Mouse (Mus musculus) adrenal gland (tissue): ENCODE data around the gene Ptprj.

Source experiments
- intact Hi-C: fragments of 180-260 bp; cut with DNase I; formaldehyde crosslinking; loops from one replicate; pipeline ENCODE4 v1.15.1; 2025

The Ptprj gene

DNA sequence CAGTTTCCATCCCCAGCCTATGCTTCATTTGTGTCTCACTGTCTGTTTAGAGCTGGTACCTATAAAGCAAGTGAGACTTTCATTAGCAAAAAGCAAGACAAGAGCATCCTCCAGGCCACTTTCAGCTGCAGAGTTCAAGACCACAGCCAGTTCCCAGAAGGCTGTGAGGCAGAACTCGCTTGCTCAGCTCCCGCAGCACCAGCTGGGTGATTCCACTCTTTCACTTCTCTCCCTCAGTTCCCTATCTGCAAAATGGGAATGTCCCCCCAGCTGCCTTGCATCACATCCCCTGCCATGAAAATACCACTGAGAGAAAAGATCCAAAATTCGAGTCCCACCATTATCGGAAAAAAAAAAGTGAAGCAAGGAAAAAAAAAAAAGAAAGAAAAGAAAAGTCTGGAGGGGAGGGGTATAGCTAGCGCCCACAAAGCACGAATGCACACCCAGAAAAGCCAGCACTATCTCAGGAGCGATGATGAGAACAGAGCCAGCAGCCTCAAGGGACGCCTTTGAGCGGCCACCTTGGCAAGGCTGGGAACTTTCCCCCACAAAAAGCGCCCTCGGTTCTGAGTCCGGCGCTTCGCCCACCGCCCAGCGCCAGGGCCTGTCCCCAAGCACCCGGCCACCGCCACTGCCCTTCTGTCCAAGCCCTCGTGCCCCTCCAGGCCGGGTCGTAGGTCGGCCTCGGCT lies 1.3 kb downstream of the Ptprj start:
- intact Hi-C loops = loop anchor here (10.0 kb wide), 1 partner anchor 104 kb away; no protein-coding TSS in a partner anchor

DNA sequence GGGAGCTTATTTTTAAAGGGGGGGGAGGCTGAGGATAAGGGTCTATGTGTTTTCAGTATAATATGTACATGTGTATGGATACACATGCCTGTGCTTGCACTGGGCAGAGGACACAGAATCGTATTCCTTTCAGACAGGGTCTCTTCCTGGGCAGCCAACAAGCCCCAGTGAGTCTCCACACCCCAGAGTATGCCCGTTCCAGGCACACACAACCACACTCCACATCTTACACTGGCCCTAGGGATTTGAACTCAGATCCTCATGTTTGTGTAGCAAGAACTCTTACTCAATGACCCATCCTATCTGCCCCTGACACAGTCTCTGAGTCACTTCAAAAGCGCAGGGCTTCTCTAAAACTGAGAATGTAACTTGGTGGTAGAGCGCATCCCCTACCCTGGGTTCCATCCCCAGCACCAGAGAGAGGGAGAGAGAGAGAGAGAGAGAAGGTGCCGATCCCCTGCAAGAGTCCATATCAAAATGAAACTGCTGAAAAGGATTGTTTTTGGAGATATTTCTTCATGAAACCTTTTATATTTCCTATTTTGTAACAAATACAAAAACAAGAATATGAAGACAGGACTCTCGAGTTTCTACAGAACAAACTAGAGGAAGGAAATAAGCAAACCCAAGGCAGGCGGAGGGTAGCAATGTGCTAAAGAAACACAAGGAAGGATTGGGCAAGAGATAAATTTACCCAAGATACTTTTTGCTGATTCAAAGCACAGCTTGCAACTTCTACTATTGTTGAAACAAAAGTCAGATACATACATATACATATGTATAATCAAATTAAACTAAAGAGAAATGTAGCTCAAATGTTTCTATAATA lies 2.8 kb downstream of the Ptprj start:
- intact Hi-C loops = loop anchor here (10.0 kb wide), 1 partner anchor 103 kb away; no protein-coding TSS in a partner anchor

DNA sequence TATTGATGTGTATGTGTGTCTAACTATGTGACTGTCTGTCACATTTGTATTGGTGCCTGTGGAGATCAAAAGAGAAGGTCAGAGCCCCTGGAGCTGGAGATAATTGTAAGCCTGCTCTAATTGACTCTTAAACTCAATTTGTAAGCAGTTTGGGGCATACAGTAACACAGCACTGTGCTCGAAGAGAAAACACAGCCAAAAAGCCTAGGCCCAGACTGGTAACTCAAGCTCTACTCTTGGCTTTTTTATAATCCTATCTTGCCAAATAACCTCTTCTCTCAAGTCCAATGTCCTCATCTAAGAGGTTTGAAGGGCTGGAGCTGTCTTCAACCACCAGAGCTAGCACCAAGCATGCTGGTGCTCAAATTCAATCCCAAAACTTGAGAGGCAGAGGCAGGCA lies 3.5 kb downstream of the Ptprj start:
- intact Hi-C loops = loop anchor here (10.0 kb wide), 1 partner anchor 102 kb away; no protein-coding TSS in a partner anchor

DNA sequence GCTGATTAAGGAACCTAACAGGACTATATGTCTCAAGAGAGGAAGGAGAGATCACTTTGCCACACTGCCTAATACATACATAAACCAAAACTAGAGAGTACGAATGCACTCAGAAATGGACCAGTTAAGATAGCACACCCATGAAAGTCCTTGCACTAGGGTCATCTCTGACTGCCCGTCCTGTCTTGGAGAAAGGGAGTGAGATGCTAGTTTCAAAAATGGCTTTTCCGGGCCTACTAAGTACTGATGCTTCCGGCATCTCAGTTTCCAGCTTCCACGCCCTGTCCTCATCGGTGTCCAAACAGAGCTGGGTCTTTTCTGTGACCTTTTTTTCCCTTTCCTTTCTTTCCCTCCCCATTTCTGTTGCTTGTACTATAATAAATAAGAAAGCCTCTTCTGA lies 4.0 kb downstream of the Ptprj start:
- intact Hi-C loops = loop anchor here (10.0 kb wide), 1 partner anchor 102 kb away; no protein-coding TSS in a partner anchor

DNA sequence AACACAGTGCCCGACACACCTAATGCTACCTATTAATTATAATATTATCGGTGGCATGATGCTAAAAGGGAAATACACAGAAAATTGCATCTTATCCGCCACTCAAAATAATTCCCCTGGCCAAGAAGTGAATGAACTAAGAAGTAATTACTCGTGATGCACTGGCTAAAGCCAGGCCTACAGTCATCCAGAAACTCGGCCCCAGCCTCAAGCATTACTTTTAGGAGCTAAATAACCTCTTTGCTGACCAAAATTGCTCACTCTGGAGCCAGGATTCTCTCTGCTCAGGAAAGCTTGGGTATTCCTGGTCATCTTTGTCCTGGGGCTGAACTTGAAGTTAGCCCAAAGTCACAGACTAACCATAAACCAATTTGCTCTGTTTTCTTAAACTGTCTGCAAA lies 4.7 kb downstream of the Ptprj start:
- intact Hi-C loops = loop anchor here (10.0 kb wide), 1 partner anchor 101 kb away; no protein-coding TSS in a partner anchor

DNA sequence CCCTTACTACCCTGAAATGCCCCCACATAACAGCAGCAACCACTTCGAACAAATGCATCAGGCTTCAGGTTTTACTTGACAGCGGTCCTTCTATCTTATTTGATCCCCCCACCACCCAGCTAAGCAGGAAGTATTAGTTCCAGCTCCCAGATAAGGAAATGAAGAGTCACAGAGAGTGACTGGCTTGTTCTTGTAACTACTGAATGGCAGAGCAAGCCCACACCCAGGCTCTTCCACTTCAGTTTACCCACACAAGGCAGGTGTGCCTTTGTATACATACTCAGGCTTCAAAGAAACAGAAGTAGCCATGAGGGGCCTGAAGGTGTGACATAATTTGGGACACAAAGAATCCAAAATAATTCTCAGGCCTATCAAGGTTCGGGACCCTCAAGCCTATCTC lies 5.3 kb downstream of the Ptprj start:
- intact Hi-C loops = loop anchor here (10.0 kb wide), 1 partner anchor 100 kb away; no protein-coding TSS in a partner anchor

DNA sequence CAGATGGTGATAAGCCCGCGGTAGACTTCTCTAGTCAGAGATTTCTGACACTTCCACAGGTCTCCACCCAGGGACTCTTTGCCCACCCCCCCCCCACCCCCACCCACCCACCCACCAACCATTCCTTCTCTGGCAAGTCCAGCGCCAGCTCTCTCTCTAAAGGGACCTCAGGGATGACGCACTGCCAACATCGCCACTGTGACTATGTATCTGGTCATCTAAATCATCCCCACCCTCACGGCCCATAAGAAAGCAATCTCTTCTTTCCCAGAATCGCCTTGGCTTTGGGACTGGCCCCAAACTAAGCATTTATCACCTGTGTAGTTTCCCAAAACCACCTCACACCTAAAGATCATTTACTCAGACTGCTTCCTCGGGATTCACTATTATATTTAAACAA lies 5.9 kb downstream of the Ptprj start:
- intact Hi-C loops = loop anchor here (10.0 kb wide), 1 partner anchor 100 kb away; no protein-coding TSS in a partner anchor

DNA sequence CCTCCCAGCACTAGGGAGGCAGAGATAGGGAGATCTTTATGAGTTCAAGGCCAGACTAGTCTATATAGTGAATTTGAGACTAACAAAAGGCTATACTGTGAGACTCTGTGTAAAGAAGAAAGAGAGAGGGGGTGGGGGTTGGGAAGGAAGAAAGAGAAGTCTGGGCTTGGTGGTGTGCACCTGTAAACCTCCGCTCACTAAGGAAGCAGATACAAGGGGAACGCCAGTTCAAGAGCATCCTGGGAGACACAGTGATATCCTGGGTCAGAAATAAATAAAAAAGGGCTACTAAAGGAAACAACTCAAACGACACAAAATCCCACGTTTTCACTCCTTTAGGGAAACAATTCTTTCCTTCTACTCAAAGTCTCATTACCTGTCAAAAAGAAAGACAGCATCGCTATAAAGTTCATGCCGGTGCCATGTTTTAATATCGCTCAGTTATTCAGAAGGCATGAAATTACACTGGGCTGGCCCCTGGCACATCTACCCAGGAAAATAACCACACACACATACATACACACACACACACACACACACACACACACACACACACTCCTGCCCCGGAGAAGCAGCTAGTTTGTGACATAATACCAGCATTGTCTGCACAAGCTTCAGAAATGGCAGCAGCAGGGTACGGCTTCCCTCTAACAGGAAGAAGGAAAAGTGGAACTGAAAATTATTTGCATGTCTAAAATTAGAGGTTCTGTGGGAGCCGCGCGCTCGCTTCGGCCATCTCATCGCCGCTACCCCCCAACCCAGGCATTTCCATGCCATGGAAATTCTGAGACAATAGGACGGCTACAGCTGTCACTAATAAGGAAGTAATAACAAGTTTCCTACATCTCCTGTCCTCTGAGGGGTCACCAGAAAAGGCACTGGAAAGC lies 6.6 kb downstream of the Ptprj start:
- intact Hi-C loops = loop anchor here (10.0 kb wide), 1 partner anchor 99 kb away; no protein-coding TSS in a partner anchor

DNA sequence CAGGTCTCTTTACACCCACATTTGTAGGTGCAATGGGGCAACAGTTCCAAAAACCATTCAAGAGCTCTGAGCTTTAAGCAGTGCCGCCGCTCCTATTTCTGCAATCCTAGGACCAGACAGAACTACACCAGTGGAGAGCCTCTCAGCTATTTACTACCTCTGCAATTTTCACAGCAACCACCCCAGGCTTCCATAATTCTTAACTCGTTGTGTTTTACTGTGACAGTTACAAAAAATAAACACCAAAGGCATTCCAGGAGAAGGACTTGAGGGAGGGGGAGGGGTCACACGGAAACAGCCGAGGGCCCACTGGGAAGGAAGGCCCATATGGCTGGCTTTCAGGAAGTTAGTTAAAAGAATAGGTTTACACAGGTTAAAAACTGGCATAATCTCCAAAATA lies 8.3 kb downstream of the Ptprj start:
- intact Hi-C loops = loop anchor here (10.0 kb wide), 1 partner anchor 97 kb away; no protein-coding TSS in a partner anchor

DNA sequence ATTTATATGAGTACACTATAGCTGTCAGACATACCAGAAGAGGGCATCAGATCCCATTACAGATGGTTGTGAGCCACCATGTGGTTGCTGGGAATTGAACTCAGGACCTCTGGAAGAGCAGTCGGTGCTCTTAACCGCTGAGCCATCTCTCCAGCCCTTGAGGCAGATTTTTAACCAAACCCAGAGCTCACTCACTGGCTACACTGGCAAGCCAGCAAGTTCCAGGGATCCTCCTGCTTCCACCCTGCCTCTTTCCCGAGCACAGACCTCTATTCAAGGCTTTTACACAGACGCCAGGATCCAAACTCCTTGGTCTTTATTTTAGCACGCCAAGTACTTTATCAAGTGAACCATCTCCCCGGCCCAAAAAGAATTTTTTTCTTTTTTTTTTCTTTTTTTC lies 9.0 kb downstream of the Ptprj start:
- intact Hi-C loops = loop anchor here (10.0 kb wide), 1 partner anchor 97 kb away; no protein-coding TSS in a partner anchor

DNA sequence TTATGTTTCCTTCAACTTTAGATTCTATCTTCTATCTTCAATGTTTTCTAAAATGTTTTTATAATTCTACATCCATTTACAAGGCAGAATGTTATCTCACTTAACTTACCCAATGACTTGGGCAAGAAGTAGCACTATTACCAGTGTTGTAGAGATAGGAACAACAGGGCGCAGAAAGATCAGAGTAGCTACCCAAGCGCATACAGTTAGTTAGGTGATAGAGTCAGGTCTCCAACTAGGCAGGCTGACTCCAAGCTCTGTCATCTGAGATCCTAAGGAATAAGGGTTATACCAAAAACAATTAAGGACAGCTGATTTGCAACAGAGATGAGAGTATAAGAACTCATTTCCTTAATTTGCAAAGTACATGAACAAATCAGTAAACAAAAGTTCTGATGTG lies 9.6 kb downstream of the Ptprj start:
- intact Hi-C loops = loop anchor here (10.0 kb wide), 1 partner anchor 96 kb away; no protein-coding TSS in a partner anchor

DNA sequence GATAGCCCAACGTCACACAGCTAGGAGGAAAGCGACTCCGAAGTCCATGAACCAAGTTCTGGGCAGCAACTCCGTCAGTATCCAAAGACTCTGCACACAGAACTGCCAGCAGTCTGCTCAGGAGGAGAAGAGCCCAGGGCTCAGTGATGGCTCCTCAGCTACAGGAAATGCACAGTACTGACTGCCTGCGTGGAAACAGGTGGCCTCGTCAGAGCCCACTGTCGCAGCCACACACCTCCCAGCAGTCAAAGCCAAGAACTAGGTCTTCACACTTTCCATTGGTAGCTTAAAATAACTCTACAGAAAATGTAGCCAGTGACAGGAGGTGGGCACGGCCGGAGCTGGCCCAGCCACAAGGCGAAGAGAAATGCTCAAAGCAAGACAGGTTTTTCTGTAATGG lies 10.2 kb downstream of the Ptprj start:
- intact Hi-C loops = loop anchor here (10.0 kb wide), 1 partner anchor 95 kb away; no protein-coding TSS in a partner anchor

DNA sequence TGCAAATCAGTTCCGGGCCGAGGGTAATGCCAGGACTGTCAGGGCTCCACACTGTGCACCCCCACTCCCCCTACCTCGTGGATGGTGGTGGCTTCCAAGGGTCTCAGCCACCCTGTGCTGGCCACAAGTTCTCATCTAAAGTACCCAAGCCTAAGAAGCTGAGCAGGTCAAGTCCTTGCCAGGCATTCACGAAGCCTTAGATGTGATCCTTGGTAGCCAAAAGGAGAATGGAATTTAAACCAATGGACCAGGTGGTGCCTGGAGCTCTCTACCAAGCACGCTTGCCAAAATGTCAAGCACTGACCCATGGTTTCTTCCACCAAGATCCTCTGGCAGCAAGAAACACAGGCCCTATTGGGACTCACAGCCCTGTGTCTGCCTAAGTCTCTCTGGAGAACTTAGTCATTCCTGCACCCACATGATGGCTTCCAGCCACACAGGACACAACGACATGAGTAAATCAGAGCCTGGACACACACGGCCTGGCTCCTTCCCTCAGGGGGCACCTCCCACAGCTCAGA lies 11.4 kb downstream of the Ptprj start:
- intact Hi-C loops = no loop called here

DNA sequence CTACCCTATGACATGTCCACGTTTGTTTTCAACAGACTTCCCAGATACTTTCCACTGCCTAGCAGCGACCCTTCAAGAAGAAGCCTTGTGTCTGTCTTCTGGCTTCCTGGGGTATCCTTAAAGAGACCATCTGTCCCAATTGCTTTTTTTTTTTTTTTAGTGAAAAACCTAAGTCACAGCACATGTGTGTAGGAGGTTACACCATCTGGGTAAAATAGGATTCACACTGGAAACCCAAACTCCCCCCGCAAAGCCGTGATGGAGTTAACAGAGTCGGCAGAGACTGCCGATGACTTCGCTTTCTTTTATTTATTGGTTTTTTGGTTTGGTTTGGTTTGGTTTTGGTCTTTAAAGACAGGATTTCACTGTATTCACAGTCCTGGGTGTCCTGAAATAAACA lies 12.4 kb downstream of the Ptprj start:
- intact Hi-C loops = no loop called here

DNA sequence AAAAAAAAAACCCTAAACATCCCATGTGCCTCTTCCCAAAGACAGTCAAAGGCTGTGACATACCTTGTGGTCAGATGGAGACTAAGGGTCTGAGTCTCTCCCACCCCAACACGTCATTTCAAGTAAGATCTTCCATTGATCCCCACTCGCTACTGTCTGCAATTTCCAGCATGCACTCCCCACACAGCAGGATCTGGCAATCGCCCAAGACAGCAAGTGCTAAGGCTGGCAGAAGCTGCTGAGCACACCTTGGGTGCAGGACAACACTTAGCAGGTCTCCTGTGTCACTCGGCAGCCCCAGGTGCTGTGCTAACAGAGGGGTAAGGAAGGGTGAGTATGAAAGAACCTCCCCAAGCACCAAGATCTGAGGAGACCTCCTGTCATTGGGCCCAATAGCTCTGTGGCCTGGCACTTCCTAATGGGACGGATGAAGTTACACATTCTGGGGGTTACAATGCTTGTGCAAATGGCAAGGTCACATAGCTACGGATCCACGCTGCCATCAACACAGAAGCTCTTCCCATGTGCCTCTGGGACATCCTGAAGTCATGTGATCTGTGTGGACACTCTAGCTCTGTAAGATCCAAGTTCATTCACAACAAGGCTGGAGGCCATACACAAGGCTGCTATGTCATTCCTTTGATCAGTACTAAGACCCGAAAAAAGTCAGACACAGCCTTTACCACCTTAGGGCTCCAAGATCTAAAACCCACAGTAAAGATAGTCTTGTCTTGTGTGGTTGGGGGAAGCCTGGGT lies 13.5 kb downstream of the Ptprj start:
- intact Hi-C loops = no loop called here

DNA sequence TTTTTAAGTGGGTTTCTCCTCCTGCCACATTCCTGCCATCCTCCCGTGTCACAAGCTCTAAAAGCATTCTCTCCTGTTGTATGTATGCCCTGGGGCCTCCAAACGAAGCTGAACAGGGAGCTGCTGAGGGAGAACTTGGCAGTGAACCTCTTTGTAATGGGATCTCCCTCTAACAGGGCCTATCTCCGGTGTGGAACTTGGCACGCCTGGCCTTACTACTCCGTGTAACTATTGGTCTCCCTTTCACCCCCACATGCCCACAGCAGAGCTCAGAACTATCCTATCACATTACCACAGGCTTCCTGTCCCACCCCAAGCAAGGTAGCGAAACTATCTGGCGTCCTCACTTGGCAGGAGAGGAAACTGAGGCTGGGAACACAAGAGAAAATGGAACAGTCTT lies 14.4 kb downstream of the Ptprj start:
- intact Hi-C loops = no loop called here

DNA sequence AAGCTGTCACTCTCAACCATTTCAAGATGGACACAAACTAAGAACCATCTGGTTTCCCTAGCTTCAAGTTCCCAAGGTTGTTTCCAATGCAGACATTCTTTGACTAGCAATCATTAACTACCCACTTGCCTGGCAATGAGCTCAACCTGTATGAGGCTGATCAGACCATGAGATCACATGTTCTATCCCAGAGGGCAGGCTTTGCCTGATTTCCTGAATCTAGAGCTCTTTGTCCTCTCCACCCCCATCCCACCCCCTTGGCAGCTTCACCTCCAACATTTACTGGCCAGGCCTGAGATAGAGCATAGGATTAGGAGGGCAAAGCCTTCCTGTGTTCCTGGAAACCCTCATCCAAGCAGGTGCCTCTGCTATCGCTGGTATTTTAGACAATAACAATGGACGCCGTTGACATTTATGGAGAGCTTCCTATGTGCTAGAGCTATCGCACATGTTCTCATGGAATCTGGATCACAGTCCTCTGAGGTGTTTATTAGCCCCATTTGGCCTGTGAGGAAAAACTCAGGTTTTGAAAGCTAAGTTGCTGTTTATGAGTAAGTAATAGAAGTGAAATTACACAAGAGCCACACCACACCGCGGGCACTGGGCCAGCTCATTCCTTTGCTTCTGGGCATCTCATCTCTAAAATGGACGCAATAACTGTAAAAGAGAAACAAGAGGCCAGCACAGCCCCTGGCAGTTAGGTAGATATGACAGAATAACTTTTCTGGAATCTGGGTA lies 15.1 kb downstream of the Ptprj start:
- intact Hi-C loops = no loop called here

DNA sequence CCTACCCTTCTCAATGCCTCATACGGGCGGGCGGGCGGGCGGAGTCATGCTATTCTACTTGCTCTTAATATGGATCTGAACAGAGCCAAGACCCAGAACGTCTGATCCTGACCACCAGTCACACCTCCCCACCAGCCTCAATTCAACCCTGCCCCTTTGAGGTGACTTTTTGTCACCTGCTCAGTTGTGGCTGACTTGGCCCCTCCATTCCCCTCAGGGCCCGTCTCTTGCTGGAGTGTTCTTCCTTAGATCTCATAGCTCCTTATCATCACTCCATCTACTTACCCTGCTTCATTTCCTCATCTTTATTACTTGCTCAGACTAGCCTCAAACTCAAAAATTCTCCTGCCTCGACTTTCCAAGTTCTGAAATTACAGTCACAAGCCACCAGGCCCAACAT lies 15.9 kb downstream of the Ptprj start:
- intact Hi-C loops = no loop called here

DNA sequence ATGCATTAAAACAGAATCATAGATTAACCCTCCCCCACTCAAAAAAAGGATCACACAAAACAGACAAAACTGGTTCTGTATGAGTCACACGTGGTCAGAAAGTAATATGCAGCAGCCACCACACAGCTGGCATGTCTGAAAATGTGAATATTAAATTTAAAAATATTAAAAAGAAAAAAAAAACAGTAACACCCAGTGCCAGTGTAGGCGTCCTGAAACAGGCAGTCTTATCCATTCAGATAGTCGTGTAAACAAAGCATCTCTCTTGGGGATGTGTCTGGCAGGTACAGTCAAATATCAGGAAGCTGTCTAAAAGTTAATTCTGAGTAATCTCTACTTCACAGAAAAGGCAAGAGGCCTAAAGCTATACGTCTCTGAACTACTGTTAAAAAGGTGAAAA lies 17.3 kb downstream of the Ptprj start:
- intact Hi-C loops = no loop called here
